Mouse (Mus musculus): Measurements from ENCODE around the gene Kir3dl2.
"Not testable (repeated sequence)": the region's sequence is repeated elsewhere in the genome, so short reads cannot be mapped to it uniquely, and the experiment has no call there.

Kir3dl2 gene

DNA sequence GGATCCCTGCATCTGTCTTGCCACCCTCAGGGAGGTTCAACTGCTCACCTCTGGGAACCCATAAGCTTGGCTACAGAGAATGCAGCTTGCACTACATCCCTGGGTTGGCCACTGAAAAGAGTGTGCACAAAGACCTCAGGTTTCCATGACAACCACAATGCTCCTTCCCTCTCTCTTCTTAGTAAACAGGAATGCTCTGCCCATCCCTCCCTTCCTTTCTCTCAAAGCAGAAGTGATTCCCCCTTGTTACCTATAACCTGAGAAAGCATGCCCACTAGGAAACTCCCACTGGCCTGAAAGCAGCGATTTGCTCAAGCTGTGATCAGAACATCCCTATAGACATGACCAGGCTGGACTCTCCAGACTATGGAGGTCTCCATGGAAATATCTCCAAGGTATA is at the start of gene Kir3dl2:
Gene Kir3dl2 (minus strand): TSS at position 101 of the 400 bp plus-strand sequence.
- H3K36me3 ChIP-seq (ENCODE audit: insufficient read depth, low read length); H3K4me3 ChIP-seq (replicated peaks; ENCODE audit: low read length); H3K9me3 ChIP-seq (ENCODE audit: low read length); H3K27me3 ChIP-seq (ENCODE audit: insufficient read depth, low read length); H3K4me1 ChIP-seq (replicated peaks; ENCODE audit: low read depth, low read length): not testable (repeated sequence)

GRCm38 (mm10) chrX:136590897-136591257 is 47.0 kb upstream of the Kir3dl2 start:
- Histone ChIP-seq H3K36me3 (ENCODE audit: insufficient read depth, low read length) (no peaks in the 10 kb centered on the region), H3K4me1 (replicated peaks; ENCODE audit: low read depth, low read length) (no peaks in the 10 kb centered on the region), H3K4me3 (replicated peaks; ENCODE audit: low read length) (no peak overlapping the region), H3K27me3 (ENCODE audit: insufficient read depth, low read length) (no peaks in the 10 kb centered on the region), H3K9me3 (ENCODE audit: low read length) (no peaks in the 10 kb centered on the region)
- TF ChIP-seq NANOG (IDR thresholded peaks at IDR 0.05; ENCODE audit: borderline replicate concordance, low read length): no peak
- no peak for TF ChIP-seq CTCF (conservative IDR thresholded peaks at IDR 0.05; ENCODE audit: low read length)
- TF ChIP-seq POU5F1 (IDR thresholded peaks at IDR 0.05; ENCODE audit: borderline replicate concordance, low read length): no peak

DNA sequence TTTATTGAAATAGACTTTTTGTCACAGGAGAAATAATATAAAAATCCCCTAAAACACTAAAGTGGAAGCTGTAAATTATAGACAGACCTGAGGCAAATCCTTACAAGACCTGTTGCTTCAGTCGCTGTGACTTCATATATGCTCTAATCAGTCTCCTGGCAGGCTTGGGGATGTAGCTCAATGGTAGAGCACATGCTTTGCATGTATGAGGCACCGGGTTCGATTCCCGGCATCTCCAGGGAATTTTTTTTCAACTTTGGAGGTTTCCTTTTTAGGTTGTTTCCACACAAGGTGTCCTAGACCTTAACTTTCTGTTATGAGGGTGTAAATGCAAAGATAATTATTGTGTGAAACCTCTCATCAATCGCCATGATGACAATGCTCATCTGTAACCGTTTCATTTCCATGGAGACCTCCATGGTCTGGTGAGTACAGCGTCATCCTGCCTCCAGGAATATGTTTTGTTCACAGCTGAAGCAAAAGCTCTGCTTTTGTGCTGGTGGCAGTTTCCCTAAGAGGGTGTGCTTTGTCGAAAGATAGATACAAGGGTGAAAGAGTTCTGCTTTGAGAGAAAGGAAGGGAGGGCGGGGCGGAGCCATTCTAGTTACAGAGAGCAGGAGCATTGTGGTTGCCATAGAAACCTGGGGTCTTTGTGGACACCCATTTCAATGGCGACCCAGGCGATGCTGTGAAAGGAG is 46.5 kb upstream of the Kir3dl2 start, which contains the start of gene Tceal3:
Gene Tceal3 (plus strand): TSS at position 644 of the 698 bp plus-strand sequence.
- H3K27me3 ChIP-seq (ENCODE audit: insufficient read depth, low read length): no peaks in the 10 kb centered on the region
- H3K36me3 ChIP-seq (ENCODE audit: insufficient read depth, low read length): no peaks in the 10 kb centered on the region
- H3K4me3 ChIP-seq (replicated peaks; ENCODE audit: low read length): no peak within 1 kb of the TSS
- no peaks in the 10 kb centered on the region for H3K9me3 ChIP-seq (ENCODE audit: low read length)
- TF ChIP-seq POU5F1 (IDR thresholded peaks at IDR 0.05; ENCODE audit: borderline replicate concordance, low read length): no peak
- no peak for TF ChIP-seq CTCF (conservative IDR thresholded peaks at IDR 0.05; ENCODE audit: low read length)
- no peak for TF ChIP-seq NANOG (IDR thresholded peaks at IDR 0.05; ENCODE audit: borderline replicate concordance, low read length)
- no peaks in the 10 kb centered on the region for H3K4me1 ChIP-seq (replicated peaks; ENCODE audit: low read depth, low read length)

- no peaks in the 10 kb centered on the region; the same call in 1 of the 2 replicates for H3K9me3 ChIP-seq (ENCODE audit: low read length)
- no peaks in the 10 kb centered on the region for H3K36me3 ChIP-seq (ENCODE audit: insufficient read depth, low read length)
- TF ChIP-seq POU5F1 (IDR thresholded peaks at IDR 0.05; ENCODE audit: borderline replicate concordance, low read length): no peak
- no peak for TF ChIP-seq CTCF (conservative IDR thresholded peaks at IDR 0.05; ENCODE audit: low read length)
- no peak for TF ChIP-seq NANOG (IDR thresholded peaks at IDR 0.05; ENCODE audit: borderline replicate concordance, low read length)
- H3K4me1 ChIP-seq (replicated peaks; ENCODE audit: low read depth, low read length): no peaks in the 10 kb centered on the region
- no peak overlapping the region for H3K4me3 ChIP-seq (replicated peaks; ENCODE audit: low read length)
- no peaks in the 10 kb centered on the region for H3K27me3 ChIP-seq (ENCODE audit: insufficient read depth, low read length)
Measured at GRCm38 (mm10) chrX:136584617-136585016, 40.8 kb upstream of the Kir3dl2 start.

DNA sequence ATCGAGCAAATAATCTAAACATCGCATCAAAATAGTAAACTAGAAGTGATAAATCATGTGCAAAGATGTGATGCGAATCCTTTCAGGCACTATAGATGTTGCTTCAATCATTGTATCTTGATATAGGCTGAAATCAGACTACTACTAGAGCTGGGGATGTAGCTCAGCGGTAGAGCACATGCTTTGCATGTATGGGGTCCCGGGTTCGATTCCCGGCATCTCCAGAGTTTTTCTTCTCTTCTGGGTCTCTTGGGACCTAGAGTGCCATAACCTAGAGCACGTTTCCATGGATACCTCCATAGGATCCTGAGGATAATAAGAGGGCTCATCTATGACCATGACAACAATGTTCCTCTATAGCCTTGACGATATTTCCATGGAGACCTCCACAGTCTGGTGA is 25.2 kb upstream of the Kir3dl2 start:
- H3K27me3 ChIP-seq (ENCODE audit: insufficient read depth, low read length); H3K4me1 ChIP-seq (replicated peaks; ENCODE audit: low read depth, low read length); H3K4me3 ChIP-seq (replicated peaks; ENCODE audit: low read length); H3K9me3 ChIP-seq (ENCODE audit: low read length); H3K36me3 ChIP-seq (ENCODE audit: insufficient read depth, low read length): not testable (repeated sequence)

DNA sequence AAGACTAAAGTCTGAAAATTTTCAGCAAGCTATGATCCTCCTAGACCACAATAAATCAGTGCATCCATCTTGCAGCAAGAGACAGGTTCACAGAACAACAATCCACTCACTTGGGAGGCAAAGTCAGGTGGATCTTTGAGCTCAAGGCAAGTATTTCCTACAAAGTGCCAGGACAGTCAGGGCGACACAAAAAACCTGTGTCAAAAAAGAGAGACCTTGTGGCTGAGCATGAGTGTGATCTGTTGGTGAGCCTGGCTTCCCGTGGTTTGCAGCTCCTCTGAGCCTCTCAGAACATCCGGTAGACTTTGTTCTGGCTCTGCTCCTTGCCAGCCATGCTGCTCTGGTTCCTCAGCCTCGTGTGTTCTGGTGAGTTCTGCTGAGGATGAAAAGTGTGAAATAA is 26.2 kb downstream of the Kir3dl2 start, which contains the start of gene Kir3dl1:
Gene Kir3dl1 (plus strand): TSS at position 301 of the 400 bp plus-strand sequence.
- not testable (repeated sequence) for H3K9me3 ChIP-seq (ENCODE audit: low read length); H3K27me3 ChIP-seq (ENCODE audit: insufficient read depth, low read length); H3K4me3 ChIP-seq (replicated peaks; ENCODE audit: low read length); H3K4me1 ChIP-seq (replicated peaks; ENCODE audit: low read depth, low read length); H3K36me3 ChIP-seq (ENCODE audit: insufficient read depth, low read length)
